Mouse (Mus musculus): ENCODE data around the gene Zfp52. TPM values are rescaled to one million over a fixed set of nuclear protein-coding genes. Genes with fewer than 3 reads are reported as not detected.

Gene Zfp52
- polyA plus RNA-seq, 1 experiment from 2014 or later = 1.2 TPM

- H3K36me3 ChIP-seq (replicated peaks; ENCODE audit: insufficient read depth, low read length) = no peaks in the 10 kb centered on the region
- TF ChIP-seq CTCF (IDR thresholded peaks at IDR 0.05; ENCODE audit: low read depth) (no peak), EP300 (IDR thresholded peaks at IDR 0.05; ENCODE audit: low read depth) (no peak)
- WGBS (ENCODE audit: insufficient replicate concordance) = 56% methylated on average over 2 of the region's 2 CpGs
- H3K4me3 ChIP-seq (ENCODE audit: low read depth, low read length) = no peak overlapping the region
- no peaks in the 10 kb centered on the region for H3K9me3 ChIP-seq (ENCODE audit: low read length)
- H3K27me3 ChIP-seq (ENCODE audit: insufficient read depth, low read length) = no peaks in the 10 kb centered on the region
- ATAC-seq (no peak), DNase-seq (no peak)
- H3K4me1 ChIP-seq (ENCODE audit: insufficient read depth) = peaks cover 24% of the 10 kb centered on the region
- H3K4me2 ChIP-seq (ENCODE audit: low read depth, low read length) = no peak overlapping the region
- H3K27ac ChIP-seq (ENCODE audit: low read depth) = no peak overlapping the region
- H3K9ac ChIP-seq (replicated peaks) = no peak overlapping the region
Measured at GRCm38 (mm10) chr17:21536676-21537075, 1.3 kb downstream of the Zfp52 start.

- peak; percentile 51 for DNase-seq
- Histone ChIP-seq H3K36me3 (replicated peaks; ENCODE audit: insufficient read depth, low read length) (no peaks in the 10 kb centered on the region), H3K4me3 (ENCODE audit: low read depth, low read length) (no peak overlapping the region), H3K4me2 (ENCODE audit: low read depth, low read length) (no peak overlapping the region), H3K9ac (replicated peaks) (no peak overlapping the region), H3K9me3 (ENCODE audit: low read length) (no peaks in the 10 kb centered on the region), H3K4me1 (ENCODE audit: insufficient read depth) (no peaks in the 10 kb centered on the region), H3K27me3 (ENCODE audit: insufficient read depth, low read length) (no peaks in the 10 kb centered on the region), H3K27ac (ENCODE audit: low read depth) (no peak overlapping the region)
- ATAC-seq = peak; percentile 33; the same call in 1 of the 2 replicates
- 75% methylated on average over 2 of the region's 2 CpGs for WGBS (ENCODE audit: insufficient replicate concordance)
- TF ChIP-seq CTCF (IDR thresholded peaks at IDR 0.05; ENCODE audit: low read depth) (no peak), EP300 (IDR thresholded peaks at IDR 0.05; ENCODE audit: low read depth) (no peak)
Measured at GRCm38 (mm10) chr17:21557831-21558230, 22.5 kb downstream of the Zfp52 start.

GRCm38 (mm10) chr17:21566220-21566619 is 30.9 kb downstream of the Zfp52 start:
- no peaks in the 10 kb centered on the region for H3K36me3 ChIP-seq (replicated peaks; ENCODE audit: insufficient read depth, low read length)
- peak overlapping the region; percentile 72 for H3K4me2 ChIP-seq (ENCODE audit: low read depth, low read length)
- peaks cover 4% of the 10 kb centered on the region; the same call in 1 of the 2 replicates for H3K4me1 ChIP-seq (ENCODE audit: insufficient read depth)
- ATAC-seq = peak; percentile 75
- peak overlapping the region; percentile 81 for H3K9ac ChIP-seq (replicated peaks)
- peak; percentile 21 for DNase-seq
- peak; percentile 68 for TF ChIP-seq CTCF (IDR thresholded peaks at IDR 0.05; ENCODE audit: low read depth)
- no peak for TF ChIP-seq EP300 (IDR thresholded peaks at IDR 0.05; ENCODE audit: low read depth)
- H3K4me3 ChIP-seq (ENCODE audit: low read depth, low read length) = peak overlapping the region; percentile 67
- H3K27me3 ChIP-seq (ENCODE audit: insufficient read depth, low read length) = no peaks in the 10 kb centered on the region
- H3K27ac ChIP-seq (ENCODE audit: low read depth) = peak overlapping the region; percentile 91
- 4% methylated on average over 5 of the region's 5 CpGs for WGBS (ENCODE audit: insufficient replicate concordance)
- H3K9me3 ChIP-seq (ENCODE audit: low read length) = no peaks in the 10 kb centered on the region

GRCm38 (mm10) chr17:21566728-21567349 is 31.5 kb downstream of the Zfp52 start, which contains the start of gene Zfp948:
Gene Zfp948 (plus strand): TSS chr17:21567008.
- TF ChIP-seq CTCF (IDR thresholded peaks at IDR 0.05; ENCODE audit: low read depth) = peak; percentile 32; the same call in 1 of the 2 replicates
- peak; percentile 60; the same call in 1 of the 2 replicates for TF ChIP-seq EP300 (IDR thresholded peaks at IDR 0.05; ENCODE audit: low read depth)
- Histone ChIP-seq H3K27ac (ENCODE audit: low read depth) (peak within 1 kb of the TSS; percentile 91), H3K4me3 (ENCODE audit: low read depth, low read length) (peak within 1 kb of the TSS; percentile 67), H3K9me3 (ENCODE audit: low read length) (no peaks in the 10 kb centered on the region), H3K4me1 (ENCODE audit: insufficient read depth) (peaks cover 4% of the 10 kb centered on the region; the same call in 1 of the 2 replicates), H3K4me2 (ENCODE audit: low read depth, low read length) (peak within 1 kb of the TSS; percentile 72), H3K36me3 (replicated peaks; ENCODE audit: insufficient read depth, low read length) (no peaks in the 10 kb centered on the region), H3K27me3 (ENCODE audit: insufficient read depth, low read length) (no peaks in the 10 kb centered on the region), H3K9ac (replicated peaks) (peak within 1 kb of the TSS; percentile 81)
- ATAC-seq (peak; percentile 94), DNase-seq (peak; percentile 85)
- under 1% methylated on average over 29 of the region's 29 CpGs for WGBS (ENCODE audit: insufficient replicate concordance)

GRCm38 (mm10) chr17:21567696-21568095 is 32.4 kb downstream of the Zfp52 start:
- Histone ChIP-seq H3K9me3 (ENCODE audit: low read length) (no peaks in the 10 kb centered on the region), H3K9ac (replicated peaks) (0 out of 2 replicates have a peak overlapping the region, but pooled peaks have one; percentile 26)
- WGBS (ENCODE audit: insufficient replicate concordance) = 30% methylated on average over 1 of the region's 1 CpGs

GRCm38 (mm10) chr17:21579080-21579479 is 43.7 kb downstream of the Zfp52 start:
- H3K9ac ChIP-seq (replicated peaks) = no peak overlapping the region
- peak; percentile 36; the same call in 1 of the 2 replicates for ATAC-seq

More at GRCm38 (mm10) chr17:21567696-21568095, 32.4 kb downstream of the Zfp52 start:
- H3K4me3 ChIP-seq (ENCODE audit: low read depth, low read length) = peak overlapping the region; percentile 67; the same call in 1 of the 2 replicates
- 0 out of 2 replicates have a peak overlapping the region, but pooled peaks have one; percentile 5 for H3K27ac ChIP-seq (ENCODE audit: low read depth)
- no peak for ATAC-seq
- H3K36me3 ChIP-seq (replicated peaks; ENCODE audit: insufficient read depth, low read length) = no peaks in the 10 kb centered on the region
- no peaks in the 10 kb centered on the region for H3K27me3 ChIP-seq (ENCODE audit: insufficient read depth, low read length)
- peak overlapping the region; percentile 72 for H3K4me2 ChIP-seq (ENCODE audit: low read depth, low read length)
- peaks cover 4% of the 10 kb centered on the region; the same call in 1 of the 2 replicates for H3K4me1 ChIP-seq (ENCODE audit: insufficient read depth)
- TF ChIP-seq EP300 (IDR thresholded peaks at IDR 0.05; ENCODE audit: low read depth) (no peak), CTCF (IDR thresholded peaks at IDR 0.05; ENCODE audit: low read depth) (no peak)
- DNase-seq = peak; percentile 20

More at GRCm38 (mm10) chr17:21579080-21579479, 43.7 kb downstream of the Zfp52 start:
- TF ChIP-seq CTCF (IDR thresholded peaks at IDR 0.05; ENCODE audit: low read depth) (no peak), EP300 (IDR thresholded peaks at IDR 0.05; ENCODE audit: low read depth) (no peak)
- WGBS (ENCODE audit: insufficient replicate concordance) = 42% methylated on average over 1 of the region's 1 CpGs
- Histone ChIP-seq H3K9me3 (ENCODE audit: low read length) (no peaks in the 10 kb centered on the region), H3K4me2 (ENCODE audit: low read depth, low read length) (no peak overlapping the region), H3K27ac (ENCODE audit: low read depth) (no peak overlapping the region), H3K4me3 (ENCODE audit: low read depth, low read length) (no peak overlapping the region), H3K36me3 (replicated peaks; ENCODE audit: insufficient read depth, low read length) (peaks cover 13% of the 10 kb centered on the region), H3K4me1 (ENCODE audit: insufficient read depth) (no peaks in the 10 kb centered on the region), H3K27me3 (ENCODE audit: insufficient read depth, low read length) (no peaks in the 10 kb centered on the region)
- no peak for DNase-seq
